Mouse (Mus musculus): ENCODE data around the gene Nectin2. TPM values are rescaled to one million over a fixed set of nuclear protein-coding genes. Genes with fewer than 3 reads are reported as not detected.
"Not testable (repeated sequence)": the region's sequence is repeated elsewhere in the genome, so short reads cannot be mapped to it uniquely, and the experiment has no call there.

The Nectin2 gene
- polyA plus RNA-seq, 1 experiment from 2014 or later, result 57.7 TPM

DNA sequence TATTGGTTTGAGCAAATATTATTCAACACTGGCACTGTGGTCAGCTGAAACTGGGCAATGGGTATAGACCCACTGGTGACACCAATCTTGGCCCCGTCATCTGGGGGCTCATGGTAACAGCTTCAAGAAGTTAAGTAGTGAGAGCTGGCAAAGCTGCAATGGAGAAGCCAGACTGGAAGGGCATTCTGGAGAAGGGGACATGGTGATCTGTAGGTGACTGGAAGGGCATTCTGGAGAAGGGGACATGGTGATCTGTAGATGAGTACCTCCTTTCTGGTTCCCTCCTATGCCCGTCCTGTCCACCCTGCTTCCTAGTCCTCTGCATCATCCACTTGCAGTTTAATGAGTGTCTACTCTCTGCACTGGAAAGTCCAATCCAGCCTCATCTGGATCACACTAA, 61.7 kb downstream of the Nectin2 start:
- H3K9ac ChIP-seq (ENCODE audit: low read depth, low read length), result no peak overlapping the region
- no peaks in the 10 kb centered on the region for H3K27me3 ChIP-seq (replicated peaks; ENCODE audit: control insufficient read depth, insufficient read depth, low read length)
- 90% methylated on average over 2 of the region's 2 CpGs for WGBS
- H3K27ac ChIP-seq (ENCODE audit: low read depth, low read length), result no peak overlapping the region
- H3K4me3 ChIP-seq (ENCODE audit: low read length), result no peak overlapping the region
- no peak overlapping the region for H3K4me2 ChIP-seq (ENCODE audit: low read length)
- no peaks in the 10 kb centered on the region for H3K9me3 ChIP-seq (ENCODE audit: control insufficient read depth, low read length)
- no peak for ATAC-seq
- no peaks in the 10 kb centered on the region for H3K4me1 ChIP-seq (ENCODE audit: control insufficient read depth, insufficient read depth, low read depth, low read length)
- H3K36me3 ChIP-seq (ENCODE audit: control insufficient read depth, insufficient read depth, low read length), result no peaks in the 10 kb centered on the region

DNA sequence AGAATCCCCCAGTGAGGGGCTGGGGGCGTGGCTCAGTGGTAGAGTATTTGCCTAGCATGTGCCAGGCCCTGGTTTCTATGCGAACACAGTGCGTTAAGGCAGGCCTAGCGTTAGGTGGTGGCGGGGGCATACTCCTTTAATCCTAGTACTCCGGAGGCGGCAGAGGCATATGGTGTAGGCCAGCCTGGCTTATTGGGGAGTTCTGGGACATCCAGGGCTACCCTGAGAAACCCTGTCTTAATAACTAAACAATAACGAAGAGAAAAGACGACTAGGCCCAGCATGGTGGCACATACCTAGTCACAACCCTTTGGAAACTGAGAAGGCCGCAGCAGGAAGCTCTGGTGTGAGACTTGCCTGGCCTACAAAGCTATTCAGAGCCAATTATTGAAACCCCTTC, 62.2 kb downstream of the Nectin2 start:
- H3K9me3 ChIP-seq (ENCODE audit: control insufficient read depth, low read length), result no peaks in the 10 kb centered on the region
- no peak overlapping the region for H3K4me2 ChIP-seq (ENCODE audit: low read length)
- ATAC-seq, result no peak
- WGBS, result 95% methylated on average over 10 of the region's 10 CpGs
- no peaks in the 10 kb centered on the region for H3K36me3 ChIP-seq (ENCODE audit: control insufficient read depth, insufficient read depth, low read length)
- no peaks in the 10 kb centered on the region for H3K27me3 ChIP-seq (replicated peaks; ENCODE audit: control insufficient read depth, insufficient read depth, low read length)
- no peak overlapping the region for H3K27ac ChIP-seq (ENCODE audit: low read depth, low read length)
- H3K4me3 ChIP-seq (ENCODE audit: low read length), result no peak overlapping the region
- H3K9ac ChIP-seq (ENCODE audit: low read depth, low read length), result no peak overlapping the region
- H3K4me1 ChIP-seq (ENCODE audit: control insufficient read depth, insufficient read depth, low read depth, low read length), result no peaks in the 10 kb centered on the region

DNA sequence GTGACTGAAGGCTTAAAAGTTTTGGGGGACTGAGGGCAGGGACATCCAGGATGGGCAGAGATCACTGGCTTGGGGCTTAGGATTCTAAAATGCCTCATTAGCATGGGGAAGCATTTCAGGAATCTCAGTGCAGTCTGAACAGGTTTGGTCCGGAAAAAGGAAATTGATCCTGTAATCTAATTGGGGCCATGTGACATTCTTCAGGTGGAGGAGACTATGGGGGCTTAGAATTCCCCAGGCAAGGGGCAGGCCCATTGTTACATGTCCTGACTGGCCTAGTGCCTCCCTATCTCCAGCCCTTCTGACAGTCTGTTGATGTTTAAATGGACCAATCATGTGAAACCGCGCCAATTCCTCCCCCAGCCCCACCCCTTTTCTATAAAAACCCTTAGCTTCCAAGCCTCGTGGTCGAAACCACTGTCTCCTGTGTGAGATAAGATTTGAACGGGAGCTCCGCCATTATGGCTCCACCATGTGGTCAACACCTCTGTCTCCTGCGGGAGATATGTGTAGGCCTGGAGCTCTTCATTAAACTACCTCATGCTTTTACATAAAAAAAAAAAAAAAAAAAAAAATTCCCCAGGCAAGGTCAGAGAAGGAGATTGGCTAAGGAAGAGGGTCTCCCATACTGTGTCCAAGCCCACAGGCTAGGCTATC, 63.2 kb downstream of the Nectin2 start:
- H3K4me3 ChIP-seq (ENCODE audit: low read length); H3K27ac ChIP-seq (ENCODE audit: low read depth, low read length); H3K9me3 ChIP-seq (ENCODE audit: control insufficient read depth, low read length); H3K27me3 ChIP-seq (replicated peaks; ENCODE audit: control insufficient read depth, insufficient read depth, low read length); H3K4me2 ChIP-seq (ENCODE audit: low read length); H3K36me3 ChIP-seq (ENCODE audit: control insufficient read depth, insufficient read depth, low read length); H3K4me1 ChIP-seq (ENCODE audit: control insufficient read depth, insufficient read depth, low read depth, low read length); H3K9ac ChIP-seq (ENCODE audit: low read depth, low read length); ATAC-seq: not testable (repeated sequence)
- WGBS, result 84% methylated on average over 8 of the region's 8 CpGs

DNA sequence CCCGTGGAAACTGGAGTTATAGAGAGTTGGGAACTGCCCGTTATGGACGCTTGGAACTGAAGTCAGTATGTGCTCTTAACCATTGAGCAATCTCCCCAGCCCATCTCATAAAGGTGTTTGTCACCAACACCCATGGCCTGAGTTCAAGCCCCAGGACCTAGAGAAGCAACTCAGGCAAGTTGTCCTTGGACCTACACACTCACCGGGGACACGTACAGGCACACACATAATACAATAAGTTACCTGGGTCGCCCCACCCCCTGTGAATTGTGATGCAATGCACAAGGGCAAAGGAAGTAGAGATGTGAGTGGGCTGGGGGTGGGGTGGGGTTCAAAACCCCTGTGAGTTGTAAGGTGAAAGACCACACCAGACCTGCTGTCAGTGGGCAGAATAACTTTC, 63.8 kb downstream of the Nectin2 start:
- H3K4me1 ChIP-seq (ENCODE audit: control insufficient read depth, insufficient read depth, low read depth, low read length), result no peaks in the 10 kb centered on the region
- no peaks in the 10 kb centered on the region for H3K27me3 ChIP-seq (replicated peaks; ENCODE audit: control insufficient read depth, insufficient read depth, low read length)
- no peak overlapping the region for H3K27ac ChIP-seq (ENCODE audit: low read depth, low read length)
- no peaks in the 10 kb centered on the region for H3K9me3 ChIP-seq (ENCODE audit: control insufficient read depth, low read length)
- no peak overlapping the region for H3K4me2 ChIP-seq (ENCODE audit: low read length)
- no peak overlapping the region for H3K9ac ChIP-seq (ENCODE audit: low read depth, low read length)
- WGBS, result 85% methylated on average over 6 of the region's 6 CpGs
- ATAC-seq, result no peak
- H3K36me3 ChIP-seq (ENCODE audit: control insufficient read depth, insufficient read depth, low read length), result no peaks in the 10 kb centered on the region
- H3K4me3 ChIP-seq (ENCODE audit: low read length), result no peak overlapping the region

DNA sequence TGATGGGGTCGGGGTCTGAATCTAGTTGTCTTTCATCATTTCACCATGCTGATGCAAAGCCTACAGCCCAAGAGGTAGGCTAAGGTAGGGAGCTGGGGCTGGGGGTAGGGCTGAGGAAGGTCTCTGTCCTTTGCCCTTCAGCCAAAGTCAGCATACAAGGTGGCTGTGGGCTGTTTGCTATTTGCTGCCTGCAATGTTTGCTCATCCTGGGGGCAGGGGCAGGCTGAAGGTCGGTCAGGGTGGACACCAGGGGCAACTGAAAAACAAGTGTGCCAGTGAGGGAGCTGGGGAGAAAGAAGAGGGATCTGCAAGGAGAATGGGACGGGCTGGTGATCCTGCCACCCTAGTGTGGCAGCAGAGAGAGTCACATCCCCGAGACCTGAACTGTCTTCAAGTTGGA, 64.9 kb downstream of the Nectin2 start:
- Histone ChIP-seq H3K36me3 (ENCODE audit: control insufficient read depth, insufficient read depth, low read length) (no peaks in the 10 kb centered on the region), H3K9ac (ENCODE audit: low read depth, low read length) (no peak overlapping the region), H3K4me1 (ENCODE audit: control insufficient read depth, insufficient read depth, low read depth, low read length) (no peaks in the 10 kb centered on the region), H3K4me3 (ENCODE audit: low read length) (no peak overlapping the region), H3K27me3 (replicated peaks; ENCODE audit: control insufficient read depth, insufficient read depth, low read length) (no peaks in the 10 kb centered on the region), H3K27ac (ENCODE audit: low read depth, low read length) (no peak overlapping the region), H3K9me3 (ENCODE audit: control insufficient read depth, low read length) (no peaks in the 10 kb centered on the region), H3K4me2 (ENCODE audit: low read length) (no peak overlapping the region)
- WGBS, result 63% methylated on average over 4 of the region's 4 CpGs
- ATAC-seq, result no peak

DNA sequence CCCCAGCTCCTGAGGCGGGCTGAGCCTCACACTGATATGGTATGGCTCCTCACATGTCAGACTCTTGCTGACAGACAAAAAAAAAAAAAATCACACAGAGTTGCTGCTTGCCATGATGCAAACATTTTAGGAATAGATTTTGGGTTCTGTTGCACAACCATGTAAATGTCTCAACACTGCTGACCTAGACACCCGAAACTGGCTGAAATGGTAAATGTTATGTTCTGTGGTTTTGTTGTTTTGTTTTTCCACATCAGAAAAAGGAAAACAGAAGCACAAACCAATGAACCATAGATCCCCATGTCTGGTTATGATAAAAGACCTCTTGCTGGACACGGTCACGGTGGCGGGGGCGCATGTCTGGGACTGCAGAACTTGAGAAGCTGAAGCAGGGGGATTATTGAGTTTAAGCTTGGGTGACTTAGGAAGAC, 66.5 kb downstream of the Nectin2 start:
- Histone ChIP-seq H3K27me3 (replicated peaks; ENCODE audit: control insufficient read depth, insufficient read depth, low read length) (no peaks in the 10 kb centered on the region), H3K27ac (ENCODE audit: low read depth, low read length) (no peak overlapping the region), H3K9ac (ENCODE audit: low read depth, low read length) (no peak overlapping the region), H3K4me3 (ENCODE audit: low read length) (no peak overlapping the region), H3K9me3 (ENCODE audit: control insufficient read depth, low read length) (no peaks in the 10 kb centered on the region), H3K36me3 (ENCODE audit: control insufficient read depth, insufficient read depth, low read length) (no peaks in the 10 kb centered on the region), H3K4me2 (ENCODE audit: low read length) (no peak overlapping the region), H3K4me1 (ENCODE audit: control insufficient read depth, insufficient read depth, low read depth, low read length) (no peaks in the 10 kb centered on the region)
- ATAC-seq, result no peak
- 92% methylated on average over 6 of the region's 6 CpGs for WGBS

DNA sequence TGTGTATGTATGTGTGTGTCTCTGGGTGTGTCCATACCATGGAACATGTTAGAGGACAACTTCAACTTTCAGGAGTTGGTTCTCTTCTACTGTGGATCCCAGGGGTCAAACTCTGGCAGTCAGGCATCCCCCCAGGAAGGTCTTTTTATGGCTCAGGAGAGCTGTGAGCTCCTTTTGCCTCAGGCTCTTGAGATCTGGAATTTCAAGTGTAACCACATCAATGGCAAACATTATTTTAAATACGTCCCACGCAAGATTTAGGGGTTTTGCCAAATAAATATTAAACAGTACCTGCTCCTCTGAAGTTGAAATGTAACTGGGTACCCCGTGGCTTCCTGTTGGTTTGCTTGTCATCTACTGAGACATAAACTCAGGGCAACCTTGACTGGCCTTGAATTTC, 67.3 kb downstream of the Nectin2 start:
- H3K4me3 ChIP-seq (ENCODE audit: low read length), result no peak overlapping the region
- no peaks in the 10 kb centered on the region for H3K27me3 ChIP-seq (replicated peaks; ENCODE audit: control insufficient read depth, insufficient read depth, low read length)
- ATAC-seq, result no peak
- WGBS, result 78% methylated on average over 3 of the region's 3 CpGs
- H3K4me1 ChIP-seq (ENCODE audit: control insufficient read depth, insufficient read depth, low read depth, low read length), result no peaks in the 10 kb centered on the region
- H3K4me2 ChIP-seq (ENCODE audit: low read length), result no peak overlapping the region
- H3K9ac ChIP-seq (ENCODE audit: low read depth, low read length), result no peak overlapping the region
- H3K36me3 ChIP-seq (ENCODE audit: control insufficient read depth, insufficient read depth, low read length), result no peaks in the 10 kb centered on the region
- H3K27ac ChIP-seq (ENCODE audit: low read depth, low read length), result no peak overlapping the region
- no peaks in the 10 kb centered on the region for H3K9me3 ChIP-seq (ENCODE audit: control insufficient read depth, low read length)

DNA sequence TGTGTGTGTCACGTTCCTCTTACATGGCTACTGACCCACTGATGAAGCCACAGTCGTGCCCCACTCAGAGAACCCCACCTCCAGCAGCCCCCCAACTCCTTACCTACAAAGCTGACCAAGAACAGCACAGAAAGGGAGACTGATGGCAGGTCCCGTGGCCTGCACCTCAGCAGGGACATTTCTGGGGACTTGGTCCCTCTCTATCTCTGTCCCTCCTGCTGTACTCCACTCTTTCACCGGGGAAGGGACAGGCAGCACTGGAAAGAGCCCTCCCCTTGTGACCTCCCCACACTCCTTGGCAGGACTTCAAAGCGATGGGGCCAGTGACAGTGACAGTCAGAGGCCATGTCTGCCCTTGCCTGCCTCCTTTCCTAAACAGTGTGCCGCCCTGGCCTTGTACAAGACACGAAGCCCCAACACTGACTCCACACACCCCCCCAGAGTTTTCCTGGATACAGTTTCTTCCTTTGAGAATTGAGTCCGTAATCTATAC, 69.0 kb downstream of the Nectin2 start, which contains the start of the genes Gm44805 and Apoc4:
TSS of gene Gm44805 (minus strand) at position 222 of the 493 bp plus-strand sequence.
TSS of gene Apoc4 (minus strand) at position 278 of the 493 bp plus-strand sequence.
- no peaks in the 10 kb centered on the region for H3K36me3 ChIP-seq (ENCODE audit: control insufficient read depth, insufficient read depth, low read length)
- no peaks in the 10 kb centered on the region for H3K4me1 ChIP-seq (ENCODE audit: control insufficient read depth, insufficient read depth, low read depth, low read length)
- no peak within 1 kb of the TSS for H3K4me3 ChIP-seq (ENCODE audit: low read length)
- H3K9me3 ChIP-seq (ENCODE audit: control insufficient read depth, low read length), result no peaks in the 10 kb centered on the region
- no peak for ATAC-seq
- H3K4me2 ChIP-seq (ENCODE audit: low read length), result no peak within 1 kb of the TSS
- H3K27me3 ChIP-seq (replicated peaks; ENCODE audit: control insufficient read depth, insufficient read depth, low read length), result no peaks in the 10 kb centered on the region
- H3K27ac ChIP-seq (ENCODE audit: low read depth, low read length), result no peak within 1 kb of the TSS
- H3K9ac ChIP-seq (ENCODE audit: low read depth, low read length), result no peak within 1 kb of the TSS
- WGBS, result 69% methylated on average over 8 of the region's 8 CpGs

DNA sequence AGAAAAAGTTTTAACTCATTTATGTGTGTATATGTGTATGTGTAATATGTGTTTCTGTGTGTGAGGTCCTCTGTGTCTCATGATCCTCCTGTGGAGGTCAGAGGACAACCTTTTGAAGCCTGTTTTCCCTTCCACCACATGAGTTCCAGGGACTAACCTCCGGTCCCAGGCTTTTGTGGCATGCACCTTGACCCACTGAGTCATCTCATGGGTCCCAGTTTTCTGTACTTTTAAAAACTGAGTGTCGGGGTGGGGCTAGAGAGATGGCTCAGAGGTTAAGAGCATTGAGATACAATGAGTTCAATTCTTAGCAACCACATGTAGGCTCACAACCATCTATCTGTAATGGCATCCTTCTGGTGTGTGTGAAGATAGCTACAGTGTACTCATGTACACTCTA, 69.6 kb downstream of the Nectin2 start:
- H3K4me2 ChIP-seq (ENCODE audit: low read length), result no peak overlapping the region
- no peaks in the 10 kb centered on the region for H3K36me3 ChIP-seq (ENCODE audit: control insufficient read depth, insufficient read depth, low read length)
- no peaks in the 10 kb centered on the region for H3K4me1 ChIP-seq (ENCODE audit: control insufficient read depth, insufficient read depth, low read depth, low read length)
- H3K27ac ChIP-seq (ENCODE audit: low read depth, low read length), result no peak overlapping the region
- H3K9me3 ChIP-seq (ENCODE audit: control insufficient read depth, low read length), result no peaks in the 10 kb centered on the region
- no peak for ATAC-seq
- WGBS, result 87% methylated on average over 2 of the region's 2 CpGs
- no peaks in the 10 kb centered on the region for H3K27me3 ChIP-seq (replicated peaks; ENCODE audit: control insufficient read depth, insufficient read depth, low read length)
- H3K4me3 ChIP-seq (ENCODE audit: low read length), result no peak overlapping the region
- no peak overlapping the region for H3K9ac ChIP-seq (ENCODE audit: low read depth, low read length)

Data from hindbrain, embryonic 16.5 days (tissue).